Mouse (Mus musculus) kidney, embryonic 15.5 days (tissue): Measurements from ENCODE around the gene Adamts20. TPM values are rescaled to one million over a fixed set of nuclear protein-coding genes. Genes with fewer than 3 reads are reported as not detected.
"Not testable (repeated sequence)": the region's sequence is repeated elsewhere in the genome, so short reads cannot be mapped to it uniquely, and the experiment has no call there.

Experiments used
- ATAC-seq: fragments of 200-750 bp; cut with Nextera tagmentation; replicated peaks from 2 replicates; pipeline ENCODE4 v1.8.0; 2017; ENCODE audit warnings: moderate TSS enrichment; ENCODE audit not compliant: low FRiP score
- H3K27ac ChIP-seq: fragments of 300-500 bp; sonication (generic); 2 replicates; pipeline ENCODE4 v1.5.1; 2015; ENCODE audit warnings: mild to moderate bottlenecking, inconsistent platforms
- H3K27me3 ChIP-seq: fragments of 300-500 bp; sonication (generic); 2 replicates; pipeline ENCODE4 v1.6.1; 2015; ENCODE audit warnings: inconsistent platforms
- H3K36me3 ChIP-seq: fragments of 300-500 bp; sonication (generic); 2 replicates; pipeline ENCODE4 v1.6.1; 2015; ENCODE audit warnings: inconsistent platforms
- H3K4me1 ChIP-seq: fragments of 300-500 bp; sonication (generic); 2 replicates; pipeline ENCODE4 v1.6.1; 2015; ENCODE audit warnings: inconsistent platforms
- H3K4me2 ChIP-seq: fragments of 300-500 bp; sonication (generic); 2 replicates; pipeline ENCODE4 v1.6.1; 2015; ENCODE audit warnings: moderate library complexity, mild to moderate bottlenecking, inconsistent platforms
- H3K4me3 ChIP-seq: fragments of 300-500 bp; sonication (generic); replicated peaks from 2 replicates; pipeline ENCODE4 v1.5.1; 2015; ENCODE audit warnings: mild to moderate bottlenecking, inconsistent platforms
- H3K9ac ChIP-seq: fragments of 300-500 bp; sonication (generic); 2 replicates; pipeline ENCODE4 v1.6.1; 2015; ENCODE audit warnings: mild to moderate bottlenecking, inconsistent platforms
- H3K9me3 ChIP-seq: fragments of 300-500 bp; sonication (generic); replicated peaks from 2 replicates; pipeline ENCODE4 v1.6.1; 2016; ENCODE audit warnings: inconsistent platforms
- whole genome bisulfite sequencing: fragments of 180-500 bp; shearing (Covaris S2); methylation state at CpG from one replicate; pipeline ENCODE4 v1.1.7; 2015; ENCODE audit warnings: mixed read lengths; 5-methylcytosine and 5-hydroxymethylcytosine counted together
- polyA plus RNA-seq: library from polyadenylated mRNA; unstranded; fragments of >200 nt; fragmentation: Nextera tagmentation; extraction: Ambion mirVana; gene quantifications from 2 replicates; pipeline ENCODE4 v1.2.1, GENCODE M21; 2015

Gene Adamts20
- polyA plus RNA-seq = 2.1 and 3.6 TPM in 2 replicates

DNA sequence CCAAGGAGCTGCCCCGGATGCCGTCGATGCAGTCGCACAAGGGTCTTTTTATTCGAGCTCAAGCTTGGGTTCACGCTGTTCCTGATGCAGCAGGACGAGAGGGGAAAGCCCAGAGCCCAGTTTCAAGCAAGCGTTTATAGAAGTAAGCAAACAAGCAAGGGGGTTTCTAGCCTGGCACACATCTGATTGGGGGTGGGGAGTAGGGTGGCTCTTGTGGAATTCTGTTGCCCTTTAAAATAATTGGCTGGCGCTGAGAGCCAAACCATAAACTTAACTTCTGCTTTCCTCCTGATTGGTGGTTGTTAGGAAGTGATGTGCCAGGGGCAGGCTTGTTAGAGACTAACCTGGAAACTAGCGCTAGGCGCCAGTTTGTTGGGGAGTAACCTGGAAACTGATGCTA, at the start of gene Adamts20:
Gene Adamts20 (minus strand): TSS at position 101 of the 400 bp plus-strand sequence.
- no peak for ATAC-seq
- Histone ChIP-seq H3K27me3 (no peaks in the 10 kb centered on the region; the same call in 1 of the 2 replicates), H3K4me2 (no peak within 1 kb of the TSS), H3K36me3 (no peaks in the 10 kb centered on the region), H3K9me3 (no peaks in the 10 kb centered on the region), H3K9ac (no peak within 1 kb of the TSS), H3K27ac (no peak within 1 kb of the TSS), H3K4me3 (no peak within 1 kb of the TSS), H3K4me1 (no peaks in the 10 kb centered on the region)
- WGBS = 86% methylated on average over 11 of the region's 11 CpGs

GRCm38 (mm10) chr15:94503451-94504215, 38.4 kb upstream of the Adamts20 start:
- Histone ChIP-seq H3K27me3 (no peaks in the 10 kb centered on the region), H3K36me3 (no peaks in the 10 kb centered on the region), H3K4me2 (no peak overlapping the region), H3K27ac (no peak overlapping the region), H3K4me1 (no peaks in the 10 kb centered on the region), H3K9ac (no peak overlapping the region), H3K9me3 (no peaks in the 10 kb centered on the region), H3K4me3 (no peak overlapping the region)
- no peak for ATAC-seq
- WGBS = 82% methylated on average over 12 of the region's 12 CpGs

GRCm38 (mm10) chr15:94499260-94499659, 34.0 kb upstream of the Adamts20 start:
- Histone ChIP-seq H3K9me3 (no peaks in the 10 kb centered on the region), H3K4me1 (no peaks in the 10 kb centered on the region), H3K4me3 (no peak overlapping the region), H3K36me3 (no peaks in the 10 kb centered on the region), H3K4me2 (no peak overlapping the region), H3K27me3 (no peaks in the 10 kb centered on the region), H3K9ac (no peak overlapping the region), H3K27ac (no peak overlapping the region)
- no peak for ATAC-seq
- 77% methylated on average over 1 of the region's 1 CpGs for WGBS

GRCm38 (mm10) chr15:94495936-94496335, 30.7 kb upstream of the Adamts20 start:
- Histone ChIP-seq H3K4me2 (no peak overlapping the region), H3K4me3 (no peak overlapping the region), H3K4me1 (no peaks in the 10 kb centered on the region), H3K27me3 (no peaks in the 10 kb centered on the region), H3K9me3 (no peaks in the 10 kb centered on the region), H3K9ac (no peak overlapping the region), H3K36me3 (no peaks in the 10 kb centered on the region), H3K27ac (no peak overlapping the region)
- no peak for ATAC-seq
- 77% methylated on average over 10 of the region's 10 CpGs for WGBS

DNA sequence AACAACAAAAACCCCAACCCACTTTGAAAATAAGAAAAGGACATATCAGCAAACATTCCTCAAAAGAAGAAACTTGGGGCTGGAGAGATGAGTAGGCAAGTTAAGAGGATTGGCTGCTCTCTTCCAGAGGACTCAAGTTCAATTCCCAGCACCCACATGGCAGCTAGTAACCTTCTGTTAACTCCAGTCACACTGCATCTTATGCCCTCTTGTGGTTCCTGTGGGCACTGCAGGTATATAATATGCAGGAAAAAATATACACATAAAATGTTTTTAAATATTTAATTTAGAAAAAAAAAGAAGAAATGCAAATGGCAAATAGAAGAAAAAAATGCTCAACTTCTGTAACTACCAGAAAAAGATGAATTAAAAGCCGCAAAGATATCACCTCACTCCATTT, 29.2 kb upstream of the Adamts20 start:
- no peaks in the 10 kb centered on the region for H3K36me3 ChIP-seq
- ATAC-seq = no peak
- WGBS = 97% methylated on average over 1 of the region's 1 CpGs
- no peak overlapping the region for H3K4me2 ChIP-seq
- no peak overlapping the region for H3K9ac ChIP-seq
- H3K27me3 ChIP-seq = no peaks in the 10 kb centered on the region
- no peaks in the 10 kb centered on the region for H3K4me1 ChIP-seq
- no peak overlapping the region for H3K4me3 ChIP-seq
- H3K27ac ChIP-seq = no peak overlapping the region
- no peaks in the 10 kb centered on the region for H3K9me3 ChIP-seq

DNA sequence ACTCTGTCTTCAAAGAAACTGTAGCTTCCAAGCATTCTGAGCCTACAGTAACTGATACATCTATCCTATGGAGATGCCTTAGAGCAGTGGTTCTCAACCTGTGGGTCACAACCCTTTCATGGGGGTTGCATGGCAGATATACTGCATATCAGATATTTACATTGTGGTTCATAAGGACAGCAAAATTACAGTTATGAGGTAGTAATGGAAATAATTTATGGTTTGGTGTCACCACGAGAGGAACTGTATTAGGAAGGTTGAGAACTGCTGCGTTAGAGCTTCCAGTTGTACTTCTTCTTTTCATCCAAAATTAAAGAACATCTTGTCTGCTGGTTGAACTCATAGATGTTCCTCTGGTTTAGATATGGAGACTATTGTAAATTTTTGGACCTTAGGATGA, 24.2 kb upstream of the Adamts20 start:
- WGBS = 76% methylated on average over 2 of the region's 2 CpGs
- Histone ChIP-seq H3K4me3 (no peak overlapping the region), H3K9me3 (no peaks in the 10 kb centered on the region), H3K9ac (no peak overlapping the region), H3K4me1 (no peaks in the 10 kb centered on the region), H3K27ac (no peak overlapping the region), H3K36me3 (no peaks in the 10 kb centered on the region), H3K4me2 (no peak overlapping the region), H3K27me3 (no peaks in the 10 kb centered on the region)
- no peak for ATAC-seq

DNA sequence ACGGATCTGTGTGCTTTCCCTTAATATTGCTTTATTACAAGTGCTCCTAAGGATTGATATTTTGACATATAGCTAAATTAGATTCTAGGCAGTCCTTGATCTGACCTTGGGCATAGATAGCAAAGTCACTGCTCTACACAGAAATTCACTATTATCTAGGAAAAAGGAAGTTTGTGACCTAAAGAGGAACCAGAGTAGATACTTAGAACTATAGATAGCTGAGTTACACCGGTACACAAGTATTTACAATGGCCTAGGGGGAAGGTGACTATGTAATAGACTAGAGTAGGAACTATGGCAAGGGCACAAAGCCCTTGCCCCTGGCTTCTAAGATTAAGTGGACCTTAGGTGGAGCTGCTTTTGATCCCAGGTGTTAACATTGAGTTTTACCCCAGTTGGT, 22.8 kb upstream of the Adamts20 start:
- not testable (repeated sequence) for H3K9me3 ChIP-seq, H3K27me3 ChIP-seq, H3K4me1 ChIP-seq, H3K4me2 ChIP-seq, H3K9ac ChIP-seq, H3K4me3 ChIP-seq, ATAC-seq, H3K27ac ChIP-seq, H3K36me3 ChIP-seq
- WGBS = 95% methylated on average over 2 of the region's 2 CpGs

DNA sequence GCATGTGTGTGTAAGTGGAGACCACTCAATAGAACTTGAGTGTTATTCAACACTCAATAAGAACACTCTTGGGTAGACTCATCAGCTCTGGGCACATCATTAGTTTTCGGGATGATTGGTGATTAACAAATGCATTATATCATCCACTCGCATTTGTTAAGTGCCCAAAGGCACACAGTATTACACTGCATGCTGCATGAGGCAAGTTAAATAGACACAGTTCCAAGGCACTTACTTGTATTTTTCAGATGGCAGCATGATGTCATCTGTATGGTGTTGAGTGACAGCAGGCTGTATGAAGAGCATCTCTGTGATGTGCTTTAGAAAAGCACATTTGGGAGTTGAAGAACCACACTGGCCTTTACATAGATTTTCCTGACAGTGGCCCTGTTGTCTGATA, 17.3 kb upstream of the Adamts20 start:
- ATAC-seq = no peak
- Histone ChIP-seq H3K9ac (no peak overlapping the region), H3K27ac (no peak overlapping the region), H3K9me3 (no peaks in the 10 kb centered on the region), H3K4me2 (no peak overlapping the region), H3K4me3 (no peak overlapping the region), H3K36me3 (no peaks in the 10 kb centered on the region), H3K27me3 (no peaks in the 10 kb centered on the region), H3K4me1 (peaks cover 14% of the 10 kb centered on the region)
- WGBS = 93% methylated on average over 2 of the region's 2 CpGs

DNA sequence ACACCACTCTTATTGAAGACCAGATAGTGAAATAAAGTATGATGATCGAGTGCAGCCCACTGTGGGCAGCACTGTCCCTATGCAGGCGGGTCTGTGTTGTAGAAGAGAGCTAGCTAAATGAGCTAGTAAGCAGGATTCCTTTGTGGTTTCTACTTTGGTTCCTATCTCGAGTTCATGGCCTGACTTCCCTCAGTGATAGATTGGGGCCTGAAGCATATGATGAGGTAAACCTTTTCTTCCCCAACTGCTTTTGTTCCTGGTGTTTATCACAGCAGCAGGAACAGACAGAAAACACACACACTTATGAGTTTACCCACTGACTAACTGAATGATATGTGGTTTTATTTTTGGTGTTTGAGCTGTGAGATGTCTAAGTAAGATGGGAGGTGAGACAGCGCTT, 15.6 kb upstream of the Adamts20 start:
- no peaks in the 10 kb centered on the region for H3K27me3 ChIP-seq
- no peak overlapping the region for H3K27ac ChIP-seq
- H3K4me1 ChIP-seq = peaks cover 14% of the 10 kb centered on the region
- H3K4me3 ChIP-seq = no peak overlapping the region
- no peaks in the 10 kb centered on the region for H3K9me3 ChIP-seq
- 92% methylated on average over 4 of the region's 4 CpGs for WGBS
- H3K4me2 ChIP-seq = no peak overlapping the region
- ATAC-seq = no peak
- no peak overlapping the region for H3K9ac ChIP-seq
- no peaks in the 10 kb centered on the region for H3K36me3 ChIP-seq

DNA sequence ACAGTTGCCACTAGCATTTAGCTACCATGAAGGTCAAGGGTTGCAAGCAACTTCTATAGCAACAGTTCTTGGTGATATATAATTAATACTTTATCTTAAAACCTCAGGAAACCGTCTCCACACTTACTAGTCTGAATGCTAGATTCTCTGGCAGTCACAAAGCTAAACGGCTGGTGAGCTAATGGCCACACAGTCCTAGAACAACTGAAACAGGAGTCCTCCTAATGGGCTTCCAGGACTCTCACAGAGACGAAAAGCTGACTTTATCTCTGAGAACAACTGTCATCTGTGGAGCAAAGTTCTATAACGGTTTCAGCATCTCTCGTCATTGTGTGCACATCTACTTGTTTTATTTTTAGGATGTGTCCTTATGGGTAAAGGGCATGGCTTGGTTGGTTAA, 15.0 kb upstream of the Adamts20 start:
- no peaks in the 10 kb centered on the region for H3K9me3 ChIP-seq
- no peak for ATAC-seq
- H3K4me3 ChIP-seq = no peak overlapping the region
- H3K27me3 ChIP-seq = no peaks in the 10 kb centered on the region
- no peak overlapping the region for H3K9ac ChIP-seq
- no peaks in the 10 kb centered on the region for H3K36me3 ChIP-seq
- no peak overlapping the region for H3K27ac ChIP-seq
- H3K4me2 ChIP-seq = no peak overlapping the region
- peaks cover 14% of the 10 kb centered on the region for H3K4me1 ChIP-seq
- WGBS = 85% methylated on average over 5 of the region's 5 CpGs

- Histone ChIP-seq H3K27me3 (no peaks in the 10 kb centered on the region), H3K36me3 (no peaks in the 10 kb centered on the region), H3K27ac (no peak overlapping the region), H3K4me3 (no peak overlapping the region), H3K4me1 (peaks cover 14% of the 10 kb centered on the region), H3K4me2 (no peak overlapping the region), H3K9ac (no peak overlapping the region), H3K9me3 (no peaks in the 10 kb centered on the region)
- 76% methylated on average over 3 of the region's 3 CpGs for WGBS
- ATAC-seq = no peak
These were observed 14.4 kb upstream of the Adamts20 start for GRCm38 (mm10) chr15:94479513-94480136.

DNA sequence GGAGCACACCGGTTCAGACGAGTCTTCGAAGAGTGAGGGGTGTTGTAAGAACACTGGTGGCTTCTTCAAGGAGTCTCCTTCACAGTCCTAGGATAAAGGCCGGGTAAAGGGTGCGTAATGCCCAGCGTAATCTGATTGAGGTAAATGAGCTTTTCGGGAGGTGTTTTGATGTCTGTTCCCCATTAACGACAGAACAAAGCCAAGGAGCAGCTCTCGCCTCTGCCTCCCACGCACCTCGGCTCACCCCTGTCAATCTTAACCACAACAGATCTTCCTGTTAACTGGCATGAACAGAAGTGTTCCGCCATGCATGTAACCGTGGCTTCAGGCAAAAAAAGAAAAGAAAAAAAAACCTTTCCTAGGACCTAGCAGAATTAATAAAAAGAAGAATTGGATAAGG, 13.5 kb upstream of the Adamts20 start:
- H3K27ac ChIP-seq = no peak overlapping the region
- H3K4me3 ChIP-seq = no peak overlapping the region
- H3K9ac ChIP-seq = no peak overlapping the region
- 0 out of 2 replicates have a peak overlapping the region, but pooled peaks have one; percentile 1 for H3K4me2 ChIP-seq
- ATAC-seq = no peak
- H3K4me1 ChIP-seq = peaks cover 14% of the 10 kb centered on the region
- H3K36me3 ChIP-seq = no peaks in the 10 kb centered on the region
- H3K27me3 ChIP-seq = no peaks in the 10 kb centered on the region
- 21% methylated on average over 13 of the region's 13 CpGs for WGBS
- H3K9me3 ChIP-seq = no peaks in the 10 kb centered on the region
